Mouse (Mus musculus) liver, adult 2 months (tissue): Measurements from ENCODE around the gene Col23a1. TPM values are rescaled to one million over a fixed set of nuclear protein-coding genes. Genes with fewer than 3 reads are reported as not detected.
A peak's percentile ranks its signal among the peaks of the same experiment; 100 is the strongest.

Experiments
- DNase-seq: peaks from one replicate; pipeline ENCODE4 v3.0.0-alpha.2; 2011; ENCODE audit warnings: low read depth, low spot score; ENCODE audit errors: extremely low read depth
- H3K27ac ChIP-seq: fragments of 200-500 bp; replicated peaks from 2 replicates; pipeline ENCODE4 v1.5.1; 2012; ENCODE audit warnings: low read depth, mild to moderate bottlenecking, control low read depth, inconsistent platforms, low read length; ENCODE audit not compliant: insufficient read depth
- H3K27me3 ChIP-seq: fragments of 200-500 bp; 2 replicates; pipeline ENCODE4 v1.6.1; 2012; ENCODE audit warnings: mild to moderate bottlenecking, moderate library complexity, low read length, inconsistent platforms; ENCODE audit not compliant: control insufficient read depth, insufficient read depth
- H3K36me3 ChIP-seq: fragments of 200-500 bp; 2 replicates; pipeline ENCODE4 v1.6.1; 2012; ENCODE audit warnings: low read length, inconsistent platforms; ENCODE audit not compliant: control insufficient read depth, insufficient read depth
- H3K4me1 ChIP-seq: fragments of 200-500 bp; 2 replicates; pipeline ENCODE4 v1.6.1; 2011; ENCODE audit warnings: low read length; ENCODE audit not compliant: control insufficient read depth, insufficient read depth
- H3K4me3 ChIP-seq: fragments of 200-500 bp; 2 replicates; pipeline ENCODE4 v1.5.1; 2011; ENCODE audit warnings: low read depth, mild to moderate bottlenecking, control low read depth, low read length, moderate library complexity; ENCODE audit not compliant: insufficient read depth
- H3K79me2 ChIP-seq: fragments of 200-500 bp; 2 replicates; pipeline ENCODE4 v1.6.1; 2012; ENCODE audit warnings: inconsistent platforms, mild to moderate bottlenecking, low read length, moderate library complexity; ENCODE audit not compliant: control insufficient read depth, insufficient read depth
- H3K9ac ChIP-seq: fragments of 200-500 bp; 2 replicates; pipeline ENCODE4 v1.6.1; 2012; ENCODE audit warnings: low read depth, mild to moderate bottlenecking, control low read depth, inconsistent platforms, low read length
- CTCF ChIP-seq: fragments of 200-500 bp; IDR thresholded peaks from 2 replicates; pipeline ENCODE4 v1.5.1; 2011; ENCODE audit warnings: low read depth, low read length, control low read depth
- POLR2A ChIP-seq: fragments of 200-500 bp; IDR thresholded peaks from 2 replicates; pipeline ENCODE4 v1.6.1; 2011; ENCODE audit warnings: low read length, control low read depth; ENCODE audit not compliant: insufficient read depth; ENCODE audit errors: extremely low read depth
- WGBS: fragments of 180-500 bp; shearing (Covaris S2); methylation state at CpG from one replicate; pipeline ENCODE4 v1.1.7; 2018; 5-methylcytosine and 5-hydroxymethylcytosine counted together
- polyA plus RNA-seq: library from polyadenylated mRNA; depleted of rRNA; stranded (reverse); fragments of >200 nt; gene quantifications from 2 replicates; pipeline ENCODE4 v1.2.3, GENCODE M21; 2012
- total RNA-seq: library from RNA; depleted of rRNA; stranded (reverse); fragments of >200 nt; gene quantifications from 2 replicates; pipeline ENCODE4 v1.2.3, GENCODE M21; 2014

Col23a1 gene
- total and polyA plus RNA-seq, 2 experiments: 0.05 to 0.09 TPM

DNA sequence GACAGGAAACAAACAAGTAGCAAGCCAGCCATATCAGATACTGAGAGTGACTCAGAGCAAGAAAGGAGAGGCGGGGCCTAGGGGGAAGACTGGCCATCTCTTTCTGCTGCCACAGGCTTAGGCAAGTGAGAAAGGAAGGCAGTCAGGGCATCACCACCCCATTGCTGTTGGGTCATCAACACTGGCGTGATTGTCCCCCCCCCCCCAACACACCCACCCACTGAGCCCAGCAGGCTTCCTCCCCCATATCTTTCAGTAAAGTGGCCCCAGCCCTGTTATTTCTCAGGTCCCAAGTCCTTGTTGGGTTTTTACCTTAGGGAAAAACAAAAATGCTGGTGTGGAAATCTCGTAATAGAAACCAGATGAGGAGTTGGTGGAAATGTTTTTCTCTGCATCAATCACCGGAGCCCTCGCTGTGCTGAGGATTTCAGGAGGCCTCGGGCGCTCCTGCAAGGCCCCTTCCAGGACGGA, 195.4 kb downstream of the Col23a1 start:
- Histone ChIP-seq H3K27ac (no peak overlapping the region), H3K27me3 (peaks cover 2% of the 10 kb centered on the region; the same call in 1 of the 2 replicates), H3K79me2 (no peaks in the 10 kb centered on the region), H3K36me3 (no peaks in the 10 kb centered on the region), H3K9ac (no peak overlapping the region), H3K4me3 (no peak overlapping the region), H3K4me1 (no peaks in the 10 kb centered on the region)
- TF ChIP-seq POLR2A (no peak), CTCF (no peak)
- DNase-seq: no peak
- WGBS: 82% methylated on average over 8 of the region's 8 CpGs

DNA sequence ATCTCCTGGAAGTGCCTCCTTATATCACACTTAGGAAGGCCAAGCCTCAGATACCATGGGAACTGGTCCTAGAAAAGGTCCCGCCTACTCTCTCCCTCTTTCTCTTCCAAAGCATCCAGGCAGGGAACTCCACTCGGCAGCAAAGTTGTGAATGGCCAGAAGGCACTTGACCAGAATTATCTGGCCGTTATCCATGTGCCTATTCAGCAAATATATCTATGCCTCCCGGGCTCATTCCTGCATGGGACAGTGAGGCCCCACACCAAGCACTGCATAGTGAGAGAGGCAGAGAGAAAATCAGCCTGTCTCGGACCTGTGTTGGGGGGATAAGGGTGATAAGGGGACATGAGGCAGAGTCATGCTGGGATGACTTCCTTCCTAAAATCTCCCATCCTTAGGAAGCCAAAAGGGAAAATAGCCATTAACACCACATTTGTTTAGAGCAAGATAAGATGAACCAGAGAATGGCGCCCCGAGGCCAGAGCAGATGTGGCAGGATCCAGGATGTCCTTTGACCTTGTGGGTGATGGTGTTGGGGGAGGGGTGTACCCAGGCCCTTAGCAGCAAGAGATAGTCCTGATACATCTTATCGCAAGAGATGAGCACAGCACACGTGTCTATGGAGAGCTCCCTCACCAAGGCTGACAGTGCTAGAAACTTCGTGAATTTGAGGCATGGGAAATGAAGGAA, 196.2 kb downstream of the Col23a1 start:
- no peak overlapping the region for H3K4me3 ChIP-seq
- no peak overlapping the region for H3K9ac ChIP-seq
- peaks cover 2% of the 10 kb centered on the region; the same call in 1 of the 2 replicates for H3K27me3 ChIP-seq
- H3K4me1 ChIP-seq: no peaks in the 10 kb centered on the region
- no peak for TF ChIP-seq POLR2A
- TF ChIP-seq CTCF: no peak
- no peaks in the 10 kb centered on the region for H3K36me3 ChIP-seq
- H3K79me2 ChIP-seq: no peaks in the 10 kb centered on the region
- 62% methylated on average over 10 of the region's 10 CpGs for WGBS
- H3K27ac ChIP-seq: no peak overlapping the region
- no peak for DNase-seq

DNA sequence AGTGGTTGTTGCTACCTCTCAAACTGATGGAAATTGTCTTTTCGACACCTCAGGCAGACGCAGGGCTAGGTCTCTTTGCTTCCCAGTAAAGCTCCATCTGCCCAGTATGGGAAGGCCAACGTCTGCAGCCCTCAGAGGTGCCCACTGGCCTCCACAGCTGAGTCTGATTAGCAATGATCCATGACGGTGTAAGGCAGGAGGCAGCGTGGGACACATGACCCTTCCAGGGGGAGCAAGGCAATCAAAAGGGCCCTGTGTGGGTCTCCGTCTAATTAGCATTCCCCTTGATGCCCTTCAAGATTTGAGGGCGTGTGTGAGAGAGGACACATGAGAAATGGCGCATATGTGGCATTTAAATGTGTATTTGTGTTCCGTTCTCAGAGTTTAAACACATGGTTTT, 199.1 kb downstream of the Col23a1 start:
- no peak overlapping the region for H3K27ac ChIP-seq
- TF ChIP-seq CTCF: no peak
- TF ChIP-seq POLR2A: no peak
- no peaks in the 10 kb centered on the region for H3K27me3 ChIP-seq
- H3K79me2 ChIP-seq: no peaks in the 10 kb centered on the region
- H3K36me3 ChIP-seq: no peaks in the 10 kb centered on the region
- 84% methylated on average over 9 of the region's 9 CpGs for WGBS
- H3K9ac ChIP-seq: no peak overlapping the region
- H3K4me1 ChIP-seq: peaks cover 3% of the 10 kb centered on the region
- no peak for DNase-seq
- H3K4me3 ChIP-seq: no peak overlapping the region

DNA sequence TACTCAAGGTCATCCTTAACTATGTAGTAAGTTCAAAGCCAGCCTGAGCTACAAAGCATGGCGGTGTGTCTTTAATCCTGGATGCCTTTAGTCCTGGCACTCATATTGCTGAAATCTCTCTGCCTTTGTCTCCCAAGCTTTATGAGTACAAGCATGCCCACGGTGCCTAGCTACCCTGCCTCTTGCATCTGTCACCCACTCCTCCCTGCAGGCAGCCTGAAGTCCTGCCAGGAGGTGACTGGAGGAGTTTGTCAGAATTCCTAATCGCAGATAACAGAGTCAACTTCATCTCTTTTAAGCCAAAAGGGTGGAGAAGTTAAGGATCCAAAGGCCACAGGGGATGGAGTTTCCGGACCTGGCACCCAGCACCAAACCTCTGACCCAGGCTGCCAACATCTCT, 203.7 kb downstream of the Col23a1 start:
- TF ChIP-seq POLR2A (no peak), CTCF (no peak)
- no peak overlapping the region for H3K4me3 ChIP-seq
- peak; percentile 79 for DNase-seq
- no peak overlapping the region for H3K9ac ChIP-seq
- no peaks in the 10 kb centered on the region for H3K79me2 ChIP-seq
- no peaks in the 10 kb centered on the region for H3K36me3 ChIP-seq
- H3K27me3 ChIP-seq: no peaks in the 10 kb centered on the region
- peaks cover 8% of the 10 kb centered on the region for H3K4me1 ChIP-seq
- H3K27ac ChIP-seq: no peak overlapping the region
- 41% methylated on average over 4 of the region's 4 CpGs for WGBS

DNA sequence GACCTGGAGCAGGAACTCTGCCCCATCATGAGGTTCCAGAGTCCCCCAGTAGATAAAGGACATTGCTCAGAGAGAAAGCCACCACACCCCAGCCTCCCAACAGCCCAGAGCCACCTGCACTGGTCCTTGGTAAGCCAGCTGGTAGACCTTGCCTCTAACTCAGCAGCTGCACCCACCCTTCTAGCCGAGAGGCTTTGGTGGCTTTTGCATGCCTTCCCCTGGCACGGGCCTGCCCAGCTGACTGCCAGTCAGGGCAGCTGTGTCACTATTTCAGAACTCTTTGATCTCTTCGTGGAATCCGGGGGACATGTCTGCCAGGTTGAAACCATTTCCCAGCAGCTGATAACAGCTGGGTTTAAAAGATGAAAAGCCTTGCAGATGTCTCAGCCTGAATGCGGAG, 204.5 kb downstream of the Col23a1 start:
- no peak overlapping the region for H3K4me3 ChIP-seq
- H3K27me3 ChIP-seq: no peaks in the 10 kb centered on the region
- H3K36me3 ChIP-seq: no peaks in the 10 kb centered on the region
- DNase-seq: peak; percentile 74
- TF ChIP-seq CTCF (no peak), POLR2A (no peak)
- H3K4me1 ChIP-seq: peaks cover 8% of the 10 kb centered on the region
- H3K27ac ChIP-seq: peak overlapping the region; percentile 29; the same call in 1 of the 2 replicates
- H3K79me2 ChIP-seq: no peaks in the 10 kb centered on the region
- 23% methylated on average over 5 of the region's 5 CpGs for WGBS
- no peak overlapping the region for H3K9ac ChIP-seq

DNA sequence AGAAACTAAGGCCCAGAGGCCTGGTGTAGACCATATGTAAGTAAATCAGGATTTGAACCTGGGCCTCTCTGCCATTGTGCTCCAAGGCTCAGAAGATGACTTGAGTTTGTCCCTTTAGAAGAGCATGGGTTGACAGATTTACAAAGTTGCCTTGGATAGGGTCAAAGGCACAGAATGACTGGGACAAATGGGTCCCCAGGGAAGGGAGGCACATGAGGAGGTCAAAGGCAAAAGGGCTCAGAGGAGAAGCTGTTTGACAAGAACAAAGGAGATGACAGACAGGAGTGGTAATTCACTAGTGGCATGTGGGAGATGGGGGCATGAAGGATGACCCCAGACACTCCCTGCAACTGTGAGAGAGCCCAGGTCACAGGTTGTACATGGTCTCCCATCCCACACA, 210.1 kb downstream of the Col23a1 start:
- no peaks in the 10 kb centered on the region for H3K79me2 ChIP-seq
- H3K4me3 ChIP-seq: no peak overlapping the region
- peaks cover 3% of the 10 kb centered on the region; the same call in 1 of the 2 replicates for H3K4me1 ChIP-seq
- no peak overlapping the region for H3K27ac ChIP-seq
- DNase-seq: no peak
- no peaks in the 10 kb centered on the region for H3K27me3 ChIP-seq
- no peak overlapping the region for H3K9ac ChIP-seq
- H3K36me3 ChIP-seq: no peaks in the 10 kb centered on the region
- TF ChIP-seq CTCF: no peak
